Mouse (Mus musculus): Measurements from ENCODE around the gene Gfpt1. TPM values are rescaled to one million over a fixed set of nuclear protein-coding genes. Genes with fewer than 3 reads are reported as not detected.

Gene Gfpt1
- polyA plus RNA-seq, 1 experiment: 11.5 TPM

DNA sequence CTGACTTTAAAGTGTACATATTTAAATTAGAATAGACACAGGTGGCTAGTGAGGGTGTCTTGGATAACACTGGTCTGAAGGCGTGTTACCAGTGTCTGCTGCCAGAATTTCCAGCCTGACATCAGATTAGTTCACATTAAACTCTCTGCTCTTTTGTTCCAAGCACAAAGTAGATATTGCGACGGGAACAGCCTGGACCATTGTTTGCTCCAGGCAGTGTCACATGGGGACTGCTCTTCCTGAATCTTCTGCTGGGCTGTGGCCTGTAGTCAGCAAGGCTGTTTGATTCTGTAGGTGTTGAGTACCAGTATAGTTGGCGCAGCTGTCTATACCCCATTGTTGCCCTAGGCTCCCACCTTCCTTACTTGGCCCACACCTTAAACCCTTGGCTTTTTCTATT is 81.3 kb downstream of the Gfpt1 start:
- Histone ChIP-seq H3K4me1 (ENCODE audit: control insufficient read depth, insufficient read depth, low read length) (peaks cover 1% of the 10 kb centered on the region; the same call in 1 of the 2 replicates), H3K4me3 (replicated peaks; ENCODE audit: control insufficient read depth, low read depth, low read length) (no peak overlapping the region), H3K27ac (ENCODE audit: control insufficient read depth, insufficient read depth, low read depth, low read length, poor library complexity) (no peak overlapping the region)
- 76% methylated on average over 4 of the region's 4 CpGs for WGBS
- TF ChIP-seq CTCF (IDR thresholded peaks at IDR 0.05; ENCODE audit: control insufficient read depth, insufficient read depth, low read length) (no peak), POLR2A (IDR thresholded peaks at IDR 0.05; ENCODE audit: borderline replicate concordance, control insufficient read depth, low read depth, low read length) (no peak)

DNA sequence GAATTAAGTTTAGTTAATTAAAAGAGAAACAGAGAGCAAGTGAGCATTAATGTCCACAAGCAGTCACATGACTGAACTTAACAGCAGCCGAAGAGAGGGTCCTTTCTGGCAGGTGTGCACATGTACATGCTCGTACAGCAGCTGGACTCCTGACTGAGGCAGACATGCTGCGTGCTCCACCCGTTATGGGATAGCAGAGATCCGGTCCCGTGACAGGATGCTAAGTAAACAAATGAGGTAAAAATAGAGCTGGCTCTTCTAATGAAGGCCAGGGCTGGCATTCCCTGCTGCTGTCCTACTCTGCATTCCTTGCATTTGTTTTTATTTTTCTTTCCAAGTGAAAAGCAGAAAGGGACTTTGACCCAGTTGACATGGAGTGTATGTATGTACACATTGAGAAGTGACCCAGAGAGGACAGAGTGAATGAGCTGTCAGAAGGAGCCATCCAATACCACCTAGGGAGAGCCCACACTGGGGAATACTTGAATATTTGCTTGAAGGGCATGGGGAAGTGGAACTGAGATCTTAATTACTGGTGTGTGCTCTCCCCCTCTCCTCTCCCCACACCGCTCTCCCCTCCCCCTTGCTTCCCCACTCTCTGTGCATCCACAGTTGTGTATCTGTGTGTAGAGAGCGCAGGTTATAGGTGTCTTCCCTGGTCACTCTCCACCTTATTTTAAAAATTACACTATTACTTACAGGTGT is 84.6 kb downstream of the Gfpt1 start:
- Histone ChIP-seq H3K4me1 (ENCODE audit: control insufficient read depth, insufficient read depth, low read length) (no peaks in the 10 kb centered on the region; the same call in 1 of the 2 replicates), H3K27ac (ENCODE audit: control insufficient read depth, insufficient read depth, low read depth, low read length, poor library complexity) (no peak overlapping the region), H3K4me3 (replicated peaks; ENCODE audit: control insufficient read depth, low read depth, low read length) (no peak overlapping the region)
- WGBS: 51% methylated on average over 8 of the region's 8 CpGs
- TF ChIP-seq CTCF (IDR thresholded peaks at IDR 0.05; ENCODE audit: control insufficient read depth, insufficient read depth, low read length) (no peak), POLR2A (IDR thresholded peaks at IDR 0.05; ENCODE audit: borderline replicate concordance, control insufficient read depth, low read depth, low read length) (no peak)

DNA sequence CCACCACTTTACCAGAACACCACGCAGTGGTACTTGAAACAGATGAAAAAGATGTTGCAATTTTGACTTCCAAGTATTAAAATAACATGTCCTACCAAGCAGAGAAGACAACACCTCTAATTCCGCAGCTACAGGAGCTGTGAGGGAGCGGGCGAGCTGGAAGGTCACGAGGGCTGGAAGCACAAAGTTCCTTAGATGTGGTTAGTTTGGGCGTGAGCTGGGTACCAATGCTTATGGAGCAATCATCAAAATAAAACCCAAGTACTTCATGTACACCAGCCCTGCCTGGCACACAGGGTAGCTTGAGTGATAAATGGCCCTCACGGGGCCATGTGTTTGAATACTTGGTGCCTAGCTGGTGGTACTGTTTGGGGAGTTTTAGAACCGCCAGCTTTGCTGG is 87.2 kb downstream of the Gfpt1 start:
- Histone ChIP-seq H3K27ac (ENCODE audit: control insufficient read depth, insufficient read depth, low read depth, low read length, poor library complexity) (no peak overlapping the region), H3K4me3 (replicated peaks; ENCODE audit: control insufficient read depth, low read depth, low read length) (no peak overlapping the region), H3K4me1 (ENCODE audit: control insufficient read depth, insufficient read depth, low read length) (no peaks in the 10 kb centered on the region; the same call in 1 of the 2 replicates)
- WGBS: 54% methylated on average over 8 of the region's 8 CpGs
- TF ChIP-seq POLR2A (IDR thresholded peaks at IDR 0.05; ENCODE audit: borderline replicate concordance, control insufficient read depth, low read depth, low read length): no peak

DNA sequence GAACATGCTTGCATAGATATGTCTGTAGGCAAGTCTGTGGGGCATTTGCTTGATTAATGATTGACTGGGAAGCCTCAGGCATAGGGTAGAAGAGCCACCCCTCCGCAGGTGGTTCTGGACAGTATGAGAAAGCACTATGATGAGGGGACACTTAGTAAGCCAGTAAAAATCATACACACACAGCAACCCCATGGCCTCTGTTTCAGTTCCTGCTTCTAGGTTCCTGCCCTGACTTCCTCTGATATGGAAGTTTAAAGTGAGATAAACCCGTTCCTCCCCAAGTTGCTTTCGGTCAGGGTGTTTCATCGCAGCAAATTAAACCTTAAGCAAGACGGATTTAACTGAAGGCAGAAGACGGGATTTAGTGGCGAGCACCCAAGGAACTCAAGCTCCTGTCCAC is 88.0 kb downstream of the Gfpt1 start:
- Histone ChIP-seq H3K27ac (ENCODE audit: control insufficient read depth, insufficient read depth, low read depth, low read length, poor library complexity) (no peak overlapping the region), H3K4me3 (replicated peaks; ENCODE audit: control insufficient read depth, low read depth, low read length) (no peak overlapping the region), H3K4me1 (ENCODE audit: control insufficient read depth, insufficient read depth, low read length) (no peaks in the 10 kb centered on the region; the same call in 1 of the 2 replicates)
- 70% methylated on average over 7 of the region's 7 CpGs for WGBS
- TF ChIP-seq POLR2A (IDR thresholded peaks at IDR 0.05; ENCODE audit: borderline replicate concordance, control insufficient read depth, low read depth, low read length) (no peak), CTCF (IDR thresholded peaks at IDR 0.05; ENCODE audit: control insufficient read depth, insufficient read depth, low read length) (no peak)

DNA sequence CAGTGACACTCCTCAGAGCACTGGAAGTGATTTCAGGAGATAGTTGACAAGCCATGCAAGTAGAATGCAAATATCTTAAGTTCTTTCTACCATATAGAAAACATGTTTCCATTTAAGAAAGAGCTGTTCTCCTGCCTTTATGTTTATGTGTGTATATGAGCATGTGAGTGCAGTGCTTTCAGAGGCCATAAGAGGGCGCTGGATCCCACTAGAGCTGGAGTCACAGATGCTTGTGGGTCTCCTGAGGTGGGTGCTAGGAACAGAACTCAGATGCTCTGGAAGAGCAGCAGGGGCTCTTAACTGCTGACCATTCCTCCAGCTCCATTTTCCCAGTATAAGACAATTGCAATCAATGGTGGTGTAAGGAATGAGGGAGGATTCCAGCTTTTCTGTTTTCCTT is 88.4 kb downstream of the Gfpt1 start:
- TF ChIP-seq POLR2A (IDR thresholded peaks at IDR 0.05; ENCODE audit: borderline replicate concordance, control insufficient read depth, low read depth, low read length) (no peak), CTCF (IDR thresholded peaks at IDR 0.05; ENCODE audit: control insufficient read depth, insufficient read depth, low read length) (no peak)
- H3K4me3 ChIP-seq (replicated peaks; ENCODE audit: control insufficient read depth, low read depth, low read length): no peak overlapping the region
- no peak overlapping the region for H3K27ac ChIP-seq (ENCODE audit: control insufficient read depth, insufficient read depth, low read depth, low read length, poor library complexity)
- WGBS: 65% methylated on average over 1 of the region's 1 CpGs
- H3K4me1 ChIP-seq (ENCODE audit: control insufficient read depth, insufficient read depth, low read length): no peaks in the 10 kb centered on the region; the same call in 1 of the 2 replicates

DNA sequence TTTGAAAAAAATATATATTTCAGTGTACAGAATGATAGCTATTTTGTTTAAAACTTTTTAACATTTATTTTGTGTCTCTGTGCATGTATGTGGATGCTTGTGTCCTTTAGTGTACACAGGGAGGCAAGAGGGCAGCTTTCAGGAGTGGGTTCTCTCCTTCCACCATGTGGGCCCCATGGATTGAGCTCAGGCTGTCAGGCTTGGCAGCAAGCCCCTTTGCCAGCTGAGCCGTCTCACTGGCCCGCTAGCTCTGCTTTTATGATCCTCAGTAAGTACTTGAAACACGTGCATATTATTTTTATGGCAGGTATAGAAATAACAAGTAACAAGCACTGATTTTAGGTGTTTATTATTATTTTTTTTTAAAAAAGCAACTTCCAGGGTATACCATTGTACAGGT is 90.9 kb downstream of the Gfpt1 start:
- TF ChIP-seq CTCF (IDR thresholded peaks at IDR 0.05; ENCODE audit: control insufficient read depth, insufficient read depth, low read length) (no peak), POLR2A (IDR thresholded peaks at IDR 0.05; ENCODE audit: borderline replicate concordance, control insufficient read depth, low read depth, low read length) (no peak)
- H3K4me3 ChIP-seq (replicated peaks; ENCODE audit: control insufficient read depth, low read depth, low read length): no peak overlapping the region
- no peaks in the 10 kb centered on the region; the same call in 1 of the 2 replicates for H3K4me1 ChIP-seq (ENCODE audit: control insufficient read depth, insufficient read depth, low read length)
- 86% methylated on average over 3 of the region's 3 CpGs for WGBS
- no peak overlapping the region for H3K27ac ChIP-seq (ENCODE audit: control insufficient read depth, insufficient read depth, low read depth, low read length, poor library complexity)

DNA sequence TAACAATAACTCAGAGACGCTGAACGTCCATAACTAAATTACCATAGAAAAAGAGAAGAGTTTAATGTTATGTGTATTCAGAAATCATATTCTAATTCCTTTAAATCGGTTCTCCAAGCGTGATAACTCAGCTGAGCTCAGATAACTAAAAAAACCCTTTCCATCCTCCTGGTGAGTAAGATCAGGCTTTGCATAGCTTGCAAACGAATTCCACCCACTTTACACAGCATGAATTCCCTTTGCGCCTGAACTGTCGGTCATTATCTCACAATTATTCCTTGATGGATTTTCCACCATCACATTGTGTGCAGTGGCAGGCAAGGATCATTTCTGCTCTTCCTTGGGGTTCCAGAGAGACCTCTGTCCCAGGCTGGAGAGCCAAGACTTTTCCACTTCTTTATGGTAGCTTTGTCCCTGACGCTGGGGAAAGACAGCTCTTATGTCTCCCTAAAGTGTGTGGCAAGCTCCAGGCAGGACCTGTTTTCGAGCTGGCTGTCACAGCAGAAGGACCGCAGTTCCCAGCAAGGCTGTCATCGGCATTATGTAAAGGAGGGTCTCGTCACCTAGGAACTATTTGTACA is 91.4 kb downstream of the Gfpt1 start:
- TF ChIP-seq POLR2A (IDR thresholded peaks at IDR 0.05; ENCODE audit: borderline replicate concordance, control insufficient read depth, low read depth, low read length) (no peak), CTCF (IDR thresholded peaks at IDR 0.05; ENCODE audit: control insufficient read depth, insufficient read depth, low read length) (no peak)
- Histone ChIP-seq H3K4me1 (ENCODE audit: control insufficient read depth, insufficient read depth, low read length) (no peaks in the 10 kb centered on the region; the same call in 1 of the 2 replicates), H3K27ac (ENCODE audit: control insufficient read depth, insufficient read depth, low read depth, low read length, poor library complexity) (no peak overlapping the region), H3K4me3 (replicated peaks; ENCODE audit: control insufficient read depth, low read depth, low read length) (no peak overlapping the region)
- WGBS: 83% methylated on average over 12 of the region's 12 CpGs

DNA sequence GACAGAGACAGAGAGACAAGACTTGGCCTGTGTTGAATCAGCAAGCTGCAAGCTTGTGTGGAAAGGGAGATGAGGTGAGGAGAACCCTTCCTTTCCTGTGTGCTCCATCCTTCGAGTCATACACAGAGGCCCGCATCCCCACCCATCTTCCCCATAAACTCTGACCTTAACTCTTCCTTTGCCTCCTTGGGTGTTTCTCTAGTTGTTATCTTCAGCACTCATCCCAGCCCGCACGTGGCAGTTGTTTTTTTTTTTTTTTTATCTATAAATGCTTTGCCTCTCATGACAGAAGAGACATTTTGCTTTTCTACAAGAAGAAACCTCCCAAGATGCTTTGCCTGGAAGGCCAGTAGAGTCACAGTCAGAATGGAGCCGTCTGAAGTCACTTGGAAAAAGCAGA is 95.8 kb downstream of the Gfpt1 start:
- Histone ChIP-seq H3K27ac (ENCODE audit: control insufficient read depth, insufficient read depth, low read depth, low read length, poor library complexity) (no peak overlapping the region), H3K4me1 (ENCODE audit: control insufficient read depth, insufficient read depth, low read length) (no peaks in the 10 kb centered on the region; the same call in 1 of the 2 replicates), H3K4me3 (replicated peaks; ENCODE audit: control insufficient read depth, low read depth, low read length) (no peak overlapping the region)
- 74% methylated on average over 5 of the region's 5 CpGs for WGBS
- TF ChIP-seq POLR2A (IDR thresholded peaks at IDR 0.05; ENCODE audit: borderline replicate concordance, control insufficient read depth, low read depth, low read length) (no peak), CTCF (IDR thresholded peaks at IDR 0.05; ENCODE audit: control insufficient read depth, insufficient read depth, low read length) (no peak)

Measured in bone marrow, adult 2 months (tissue).